8 mouse cellular contexts compared by ENCODE assay signal in genomic region chr2:165321381-165321888, GRCm38 (mm10). TPM values are rescaled to one million over a fixed set of nuclear protein-coding genes. Genes with fewer than 3 reads are reported as not detected.
A peak's percentile ranks its signal among the peaks of the same experiment; 100 is the strongest.
DNase-seq lines count a peak whose midpoint lies in the region; ATAC-seq and TF ChIP-seq lines count a peak whose summit lies in the region.

No protein-coding gene starts in this region.

- peak overlapping the region; percentile 17; the same call in 1 of the 2 replicates for H3K4me2 ChIP-seq in heart, embryonic 11.5 days
- no peak overlapping the region for H3K4me2 ChIP-seq in limb, embryonic 13.5 days (replicated peaks)
- H3K4me2 ChIP-seq in midbrain, embryonic 15.5 days, result no peak overlapping the region

- H3K9me3 ChIP-seq in heart, embryonic 11.5 days (replicated peaks; ENCODE audit: control insufficient read depth, low read length), result no peaks in the 10 kb centered on the region
- no peaks in the 10 kb centered on the region for H3K9me3 ChIP-seq in limb, embryonic 13.5 days
- H3K9me3 ChIP-seq in midbrain, embryonic 15.5 days, result no peaks in the 10 kb centered on the region

- no peak overlapping the region for H3K4me3 ChIP-seq in heart, embryonic 11.5 days (ENCODE audit: low read depth, low read length)
- no peak overlapping the region for H3K4me3 ChIP-seq in embryonic fibroblast, embryonic 13.5 days (ENCODE audit: insufficient read depth, low read length)
- H3K4me3 ChIP-seq in limb, embryonic 13.5 days, result no peak overlapping the region
- H3K4me3 ChIP-seq in midbrain, embryonic 15.5 days, result no peak overlapping the region

- WGBS in heart, embryonic 11.5 days (ENCODE audit: insufficient replicate concordance), result 72% methylated on average over 8 of the region's 8 CpGs
- WGBS in limb, embryonic 13.5 days, result 60% methylated on average over 8 of the region's 8 CpGs
- WGBS in midbrain, embryonic 15.5 days, result 51% methylated on average over 8 of the region's 8 CpGs

- peak overlapping the region; percentile 23; the same call in 1 of the 2 replicates for H3K9ac ChIP-seq in heart, embryonic 11.5 days (ENCODE audit: low read depth, low read length)
- H3K9ac ChIP-seq in limb, embryonic 13.5 days, result peak overlapping the region; percentile 48
- no peak overlapping the region for H3K9ac ChIP-seq in midbrain, embryonic 15.5 days

- H3K4me1 ChIP-seq in heart, embryonic 11.5 days (ENCODE audit: control insufficient read depth, insufficient read depth, low read length), result peaks cover 71% of the 10 kb centered on the region
- H3K4me1 ChIP-seq in embryonic fibroblast, embryonic 13.5 days (ENCODE audit: control insufficient read depth, insufficient read depth, low read length), result peaks cover 28% of the 10 kb centered on the region
- H3K4me1 ChIP-seq in limb, embryonic 13.5 days, result peaks cover 72% of the 10 kb centered on the region
- peaks cover 80% of the 10 kb centered on the region for H3K4me1 ChIP-seq in midbrain, embryonic 15.5 days

- ATAC-seq in heart, embryonic 11.5 days (replicated peaks; ENCODE audit: insufficient number of reproducible peaks, low FRiP score, low TSS enrichment), result no peak
- no peak for ATAC-seq in limb, embryonic 13.5 days (ENCODE audit: low FRiP score, low read depth)
- no peak for ATAC-seq in midbrain, embryonic 15.5 days (replicated peaks)

- H3K27ac ChIP-seq in heart, embryonic 11.5 days (ENCODE audit: low read depth, low read length), result 0 out of 2 replicates have a peak overlapping the region, but pooled peaks have one; percentile 17
- peak overlapping the region; percentile 14; the same call in 1 of the 2 replicates for H3K27ac ChIP-seq in embryonic fibroblast, embryonic 13.5 days (ENCODE audit: insufficient read depth, low read length)
- peak overlapping the region; percentile 39; the same call in 1 of the 2 replicates for H3K27ac ChIP-seq in limb, embryonic 13.5 days
- H3K27ac ChIP-seq in midbrain, embryonic 15.5 days, result peak overlapping the region; percentile 53

- H3K36me3 ChIP-seq in heart, embryonic 11.5 days (ENCODE audit: control insufficient read depth, insufficient read depth, low read length), result no peaks in the 10 kb centered on the region
- H3K36me3 ChIP-seq in limb, embryonic 13.5 days, result peaks cover 3% of the 10 kb centered on the region; the same call in 1 of the 2 replicates
- no peaks in the 10 kb centered on the region for H3K36me3 ChIP-seq in midbrain, embryonic 15.5 days (replicated peaks)

- no peak for DNase-seq in heart, postnatal 4 days
- DNase-seq in T-cell, adult 2 months (ENCODE audit: low spot score), result peak; percentile 34
- no peak for DNase-seq in layer of hippocampus, adult 8-10 months (ENCODE audit: low spot score in 2 of 2)
- DNase-seq in MN1 (ENCODE audit: low spot score), result no peak

- H3K27me3 ChIP-seq in heart, embryonic 11.5 days (ENCODE audit: control insufficient read depth, insufficient read depth, low read length), result no peaks in the 10 kb centered on the region
- H3K27me3 ChIP-seq in limb, embryonic 13.5 days, result no peaks in the 10 kb centered on the region
- H3K27me3 ChIP-seq in midbrain, embryonic 15.5 days (replicated peaks), result no peaks in the 10 kb centered on the region

- no peak for TF ChIP-seq POLR2A in embryonic fibroblast, embryonic 13.5 days (IDR thresholded peaks at IDR 0.05; ENCODE audit: low read depth, low read length)

- TF ChIP-seq CTCF in embryonic fibroblast, embryonic 13.5 days (IDR thresholded peaks at IDR 0.05; ENCODE audit: borderline replicate concordance, insufficient read depth, low read length), result no peak

RNA-seq across cellular contexts. Expression of gene Elmo2, which starts 4.8 kb away (rescaled TPM):
- 50.6 and 59.5 TPM in 2 replicates for polyA plus RNA-seq in heart, embryonic 11.5 days (2014; fragmentation: Nextera tagmentation; extraction: Ambion mirVana)
- 10 to 100 TPM; 29.5 to 35.5 TPM for total RNA-seq in heart, postnatal 4 days (2021)
- polyA plus RNA-seq in embryonic fibroblast, embryonic 13.5 days (2011; ENCODE audit: insufficient read length, low read depth, missing spikeins), result 57.5 and 66.3 TPM in 2 replicates
- polyA plus RNA-seq in limb, embryonic 13.5 days (2015; fragmentation: Nextera tagmentation; extraction: Ambion mirVana), result 83.0 and 86.4 TPM in 2 replicates
- polyA plus RNA-seq in midbrain, embryonic 15.5 days (2015; fragmentation: Nextera tagmentation; extraction: Ambion mirVana), result 111 and 115 TPM in 2 replicates
- total RNA-seq in layer of hippocampus, adult 8-10 months (2022), result 100 to 1,000 TPM; 154 to 173 (median 161) TPM

RNA-seq across cellular contexts. Expression of gene Slc35c2, which starts 33.8 kb away (rescaled TPM):
- 32.4 and 38.9 TPM in 2 replicates for polyA plus RNA-seq in heart, embryonic 11.5 days (2014; fragmentation: Nextera tagmentation; extraction: Ambion mirVana)
- total RNA-seq in heart, postnatal 4 days (2021), result 10 to 100 TPM; 18.9 to 20.6 TPM
- polyA plus RNA-seq in embryonic fibroblast, embryonic 13.5 days (2011; ENCODE audit: insufficient read length, low read depth, missing spikeins), result 35.8 and 40.8 TPM in 2 replicates
- 56.3 and 56.4 TPM in 2 replicates for polyA plus RNA-seq in limb, embryonic 13.5 days (2015; fragmentation: Nextera tagmentation; extraction: Ambion mirVana)
- polyA plus RNA-seq in midbrain, embryonic 15.5 days (2015; fragmentation: Nextera tagmentation; extraction: Ambion mirVana), result 72.8 and 74.1 TPM in 2 replicates
- total RNA-seq in layer of hippocampus, adult 8-10 months (2022), result 10 to 100 TPM; 79.3 to 98.3 (median 92.3) TPM

RNA-seq across cellular contexts. Expression of gene Zfp663, which starts 47.1 kb away (rescaled TPM):
- polyA plus RNA-seq in heart, embryonic 11.5 days (2014; fragmentation: Nextera tagmentation; extraction: Ambion mirVana), result 0.28 and 0.69 TPM in 2 replicates
- total RNA-seq in heart, postnatal 4 days (2021), result not detected
- not detected in 2 replicates for polyA plus RNA-seq in embryonic fibroblast, embryonic 13.5 days (2011; ENCODE audit: insufficient read length, low read depth, missing spikeins)
- polyA plus RNA-seq in limb, embryonic 13.5 days (2015; fragmentation: Nextera tagmentation; extraction: Ambion mirVana), result 0.31 and 0.75 TPM in 2 replicates
- 8.5 and 10.9 TPM in 2 replicates for polyA plus RNA-seq in midbrain, embryonic 15.5 days (2015; fragmentation: Nextera tagmentation; extraction: Ambion mirVana)
- under 1 TPM in 1 of 4 experiments, not detected in 3; 0.17 TPM for total RNA-seq in layer of hippocampus, adult 8-10 months (2022)
